Mouse (Mus musculus): ENCODE results near the gene Spem1.
"Not testable (repeated sequence)": the region's sequence is repeated elsewhere in the genome, so short reads cannot be mapped to it uniquely, and the experiment has no call there.

Spem1 gene

DNA sequence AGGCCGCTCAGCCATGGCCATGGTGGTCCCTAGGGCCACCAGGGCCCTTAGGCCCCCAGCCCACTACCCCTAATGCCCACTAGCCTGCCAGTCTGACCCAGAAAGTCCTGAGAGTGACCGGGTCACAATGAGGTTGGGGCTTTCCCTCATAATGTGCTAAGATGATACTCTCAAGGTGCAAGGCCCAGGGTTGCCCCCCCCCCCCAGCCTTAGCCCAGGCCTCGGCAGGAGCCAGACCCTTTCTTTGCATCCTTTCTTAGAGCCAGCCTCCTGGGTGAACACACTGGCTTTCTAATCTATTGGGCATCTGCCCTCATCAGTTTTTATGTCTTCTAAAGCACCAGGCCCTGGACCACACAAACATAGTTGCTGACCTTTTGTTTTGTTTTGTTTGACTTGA is at the start of gene Spem1:
Gene Spem1, minus strand, starts transcription at position 101 of the 400 bp plus-strand sequence.
- no peak for DNase-seq (ENCODE audit: low read depth in 2 of 2, low spot score in 2 of 2)

GRCm38 (mm10) chr11:69870289-69871069 is 48.5 kb upstream of the Spem1 start:
- no peak for DNase-seq (ENCODE audit: low read depth in 2 of 2, low spot score in 2 of 2)

DNA sequence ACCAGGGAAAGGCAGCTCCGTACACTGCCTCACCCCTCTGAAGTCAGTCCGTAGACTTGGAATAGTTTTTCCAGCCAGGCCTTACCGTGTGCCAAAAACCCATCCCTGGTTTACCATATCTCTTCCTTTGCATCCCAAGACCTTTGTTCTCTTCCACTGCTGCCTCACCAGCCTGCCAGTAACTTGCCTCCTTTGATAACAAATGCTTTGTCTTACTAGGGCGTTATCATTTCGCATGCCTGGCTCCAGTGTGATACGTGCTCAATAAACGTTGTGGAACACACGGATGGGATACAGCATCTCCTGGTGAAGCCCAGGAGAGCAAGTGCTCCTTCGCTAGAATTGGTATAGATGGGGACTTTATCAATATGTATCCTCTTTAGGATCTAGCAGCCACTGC is 45.4 kb upstream of the Spem1 start:
- no peak for DNase-seq (ENCODE audit: low read depth in 2 of 2, low spot score in 2 of 2)

DNA sequence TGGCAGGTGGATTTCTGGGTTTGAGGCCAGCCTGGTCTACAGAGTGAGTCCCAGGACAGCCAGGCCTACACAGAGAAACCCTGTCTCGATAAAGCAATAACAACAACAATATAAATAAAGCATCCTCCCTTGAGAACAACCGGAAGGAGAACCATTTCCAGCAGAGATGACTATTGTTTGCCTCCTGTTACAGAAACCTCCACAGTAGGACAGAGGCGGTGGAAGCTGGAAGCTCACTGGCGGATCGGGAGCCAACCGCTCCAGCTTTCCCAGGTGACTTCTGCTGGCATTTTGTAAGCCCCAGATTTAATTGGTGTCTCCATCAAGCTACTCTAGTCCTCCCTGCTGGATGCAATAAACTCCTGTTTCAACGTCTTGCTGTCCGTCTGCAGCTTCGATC is 43.6 kb upstream of the Spem1 start:
- no peak for DNase-seq (ENCODE audit: low read depth in 2 of 2, low spot score in 2 of 2)

DNA sequence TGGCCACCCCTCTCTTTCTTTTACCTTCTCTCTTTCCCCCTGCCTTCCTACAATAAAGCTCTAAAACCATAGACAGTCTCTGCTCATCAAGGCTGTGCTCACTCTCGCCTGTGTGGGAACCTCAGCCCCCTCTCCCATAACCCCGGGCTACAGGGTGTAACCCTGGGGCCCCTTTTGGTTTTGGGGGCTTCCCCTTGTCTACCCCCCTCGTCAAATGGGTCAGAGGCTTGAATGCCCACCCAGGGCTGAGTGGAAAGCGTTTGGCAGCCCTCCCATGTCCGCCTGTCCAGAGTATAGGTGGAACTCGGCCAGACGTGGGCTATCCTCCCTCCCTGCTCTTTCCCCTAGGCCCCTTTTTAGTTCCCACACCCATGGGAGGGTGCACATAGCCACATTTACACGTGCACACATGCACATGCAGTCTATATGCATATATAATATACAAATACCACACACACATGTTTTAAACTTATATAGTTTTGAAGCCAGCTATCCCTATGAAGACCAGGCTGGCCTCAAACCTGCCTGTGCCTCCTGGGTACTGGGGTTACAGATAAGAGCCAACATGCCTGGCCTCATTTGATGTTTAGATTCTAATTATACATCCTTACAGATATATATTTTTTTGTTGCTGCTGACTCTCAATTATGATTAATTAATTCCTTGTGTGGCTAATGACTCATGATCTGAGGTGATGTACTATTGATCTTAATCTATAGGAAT is 42.3 kb upstream of the Spem1 start:
- no peak for DNase-seq (ENCODE audit: low read depth in 2 of 2, low spot score in 2 of 2)

- DNase-seq (ENCODE audit: low read depth in 2 of 2, low spot score in 2 of 2), result not testable (repeated sequence)
These were observed 41.7 kb upstream of the Spem1 start for GRCm38 (mm10) chr11:69863729-69864128.

- DNase-seq (ENCODE audit: low read depth in 2 of 2, low spot score in 2 of 2), result no peak
These were observed 36.4 kb upstream of the Spem1 start, which contains the start of gene Tnk1 for GRCm38 (mm10) chr11:69858113-69858998. Gene Tnk1, minus strand, starts transcription at chr11:69858730.

GRCm38 (mm10) chr11:69855347-69855746 is 33.4 kb upstream of the Spem1 start:
- no peak for DNase-seq (ENCODE audit: low read depth in 2 of 2, low spot score in 2 of 2)

DNA sequence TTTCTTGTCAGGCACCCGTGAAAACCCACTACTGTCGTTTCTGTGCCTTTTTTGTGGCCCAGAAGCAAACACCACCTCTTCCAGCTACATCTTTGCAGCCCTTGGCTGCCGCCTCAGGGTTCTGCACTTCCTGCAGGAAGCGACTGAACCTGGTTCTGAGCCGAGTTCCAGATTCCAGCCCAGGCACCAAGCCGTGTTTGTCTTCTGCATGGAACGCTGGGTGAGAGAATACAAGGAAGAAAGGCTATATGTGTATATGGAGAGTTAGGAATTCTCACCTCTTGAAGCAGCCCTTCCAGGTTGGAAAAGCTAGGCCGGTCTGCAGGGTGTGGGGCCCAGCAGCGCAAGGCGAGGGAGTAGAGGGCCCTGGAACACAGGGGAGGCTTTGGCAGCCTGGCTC is 32.7 kb upstream of the Spem1 start:
- DNase-seq (ENCODE audit: low read depth in 2 of 2, low spot score in 2 of 2), result no peak

GRCm38 (mm10) chr11:69853994-69854393 is 32.0 kb upstream of the Spem1 start:
- DNase-seq (ENCODE audit: low read depth in 2 of 2, low spot score in 2 of 2), result no peak

DNA sequence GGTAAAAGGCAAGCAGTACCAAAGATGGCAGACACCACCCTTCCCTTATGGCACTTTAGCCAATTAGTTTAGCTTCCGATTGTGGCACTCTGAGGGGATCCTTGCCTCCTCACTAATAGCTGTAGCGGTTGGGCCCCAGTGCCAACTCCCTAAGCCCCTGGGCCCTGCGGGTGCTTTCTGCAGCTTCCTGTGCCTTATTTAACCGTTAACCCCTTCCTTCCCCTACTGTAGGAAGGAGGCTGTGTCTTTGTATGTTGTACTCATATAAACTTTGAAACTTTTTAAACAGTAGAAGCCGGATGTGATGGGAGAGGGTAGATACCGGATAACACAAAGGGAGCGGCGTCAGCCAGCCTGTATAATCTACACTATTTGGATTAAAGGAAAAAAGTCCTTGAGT is 28.8 kb upstream of the Spem1 start:
- no peak for DNase-seq (ENCODE audit: low read depth in 2 of 2, low spot score in 2 of 2)

- no peak for DNase-seq (ENCODE audit: low read depth in 2 of 2, low spot score in 2 of 2)
These were observed 27.9 kb upstream of the Spem1 start for GRCm38 (mm10) chr11:69849884-69850283.

DNA sequence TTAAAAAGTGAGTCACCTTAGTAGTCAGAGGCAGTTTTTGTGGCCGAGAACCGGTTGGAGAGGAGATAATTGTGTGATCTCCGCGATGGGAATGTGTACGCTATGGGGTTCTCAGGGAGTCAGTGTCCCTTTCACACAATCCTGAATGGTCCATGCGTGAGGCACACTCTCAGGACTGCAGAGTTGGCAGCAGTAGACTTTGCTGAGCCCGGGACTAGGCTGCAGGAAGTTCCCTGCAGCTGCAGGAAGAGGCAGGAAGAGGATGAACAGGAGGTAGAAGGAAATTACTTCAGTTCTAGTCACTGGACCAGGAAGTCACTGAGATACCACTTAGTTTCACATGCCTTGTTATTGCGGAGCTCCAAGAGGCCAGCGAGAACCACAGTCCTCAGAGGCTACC is 27.1 kb upstream of the Spem1 start:
- no peak for DNase-seq (ENCODE audit: low read depth in 2 of 2, low spot score in 2 of 2)

DNA sequence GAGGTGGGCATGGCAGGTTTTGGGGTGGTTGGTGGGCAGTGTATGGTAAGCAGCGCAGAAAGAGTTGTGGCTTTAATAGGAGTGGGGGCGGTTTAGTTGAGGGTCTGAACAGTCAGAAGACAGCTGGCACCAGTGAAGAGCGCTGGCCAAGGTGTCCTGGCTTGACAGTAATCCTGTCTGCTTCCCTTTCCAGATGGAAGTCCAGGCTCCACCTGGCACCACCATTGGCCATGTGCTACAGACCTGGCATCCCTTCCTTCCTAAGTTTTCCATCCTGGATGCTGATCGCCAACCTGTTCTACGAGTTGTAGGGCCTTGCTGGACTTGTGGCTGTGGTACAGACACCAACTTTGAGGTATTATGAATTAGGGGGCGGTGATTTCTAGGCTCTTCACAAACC is 26.0 kb upstream of the Spem1 start:
- no peak for DNase-seq (ENCODE audit: low read depth in 2 of 2, low spot score in 2 of 2)

DNA sequence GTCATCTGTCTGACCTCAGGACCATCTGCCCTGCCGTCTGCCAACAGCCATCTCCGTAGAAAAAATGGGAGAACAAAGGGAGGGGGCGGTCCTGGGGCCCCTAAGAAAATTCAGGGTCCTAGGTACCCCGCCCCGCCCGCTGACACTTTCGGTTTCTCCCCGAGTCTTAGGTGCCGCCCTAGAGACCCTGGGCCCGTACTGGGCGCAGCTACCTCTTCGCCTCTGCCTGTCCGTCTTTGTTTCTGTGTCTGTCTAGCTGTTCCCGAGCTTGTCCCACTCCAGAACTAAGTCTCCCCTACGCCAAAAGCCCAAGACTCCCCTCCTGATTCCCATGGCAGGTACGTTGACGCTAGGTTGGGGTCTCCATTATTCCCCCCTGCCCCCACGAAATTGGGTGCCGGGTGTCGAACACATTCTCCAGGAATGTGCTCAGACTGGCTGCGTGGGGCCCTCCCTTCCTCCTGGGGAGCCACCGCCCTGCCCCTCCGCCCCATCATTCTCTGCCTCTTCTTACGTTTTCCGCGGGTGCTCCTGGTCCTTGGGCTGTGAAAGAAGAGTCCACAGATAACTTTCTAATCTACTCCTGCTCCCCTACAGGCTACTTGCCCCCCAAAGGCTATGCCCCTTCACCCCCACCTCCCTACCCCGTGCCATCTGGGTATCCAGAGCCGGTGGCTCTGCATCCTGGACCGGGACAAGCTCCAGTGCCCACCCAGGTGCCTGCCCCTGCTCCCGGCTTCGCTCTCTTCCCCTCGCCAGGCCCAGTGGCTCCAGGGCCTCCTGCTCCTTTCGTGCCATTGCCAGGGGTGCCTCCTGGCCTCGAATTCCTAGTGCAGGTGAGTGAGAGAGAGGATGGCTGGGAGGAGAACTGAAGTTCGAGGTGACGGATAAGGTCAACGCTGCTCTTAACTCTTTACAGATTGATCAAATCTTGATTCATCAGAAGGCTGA is 25.0 kb upstream of the Spem1 start:
- DNase-seq (ENCODE audit: low read depth in 2 of 2, low spot score in 2 of 2), result no peak

- peak; percentile 72 to 87 for DNase-seq (ENCODE audit: low read depth in 2 of 2, low spot score in 2 of 2)
These were observed 24.3 kb upstream of the Spem1 start, which contains the start of gene Plscr3 for GRCm38 (mm10) chr11:69846198-69846680. Gene Plscr3, plus strand, starts transcription at chr11:69846376.

GRCm38 (mm10) chr11:69838714-69839104 is 16.7 kb upstream of the Spem1 start:
- DNase-seq (ENCODE audit: low read depth in 2 of 2, low spot score in 2 of 2), result no peak

GRCm38 (mm10) chr11:69837952-69838713 is 16.2 kb upstream of the Spem1 start, which contains the start of gene Tmem256:
Gene Tmem256, plus strand, starts transcription at chr11:69838514.
- DNase-seq (ENCODE audit: low read depth in 2 of 2, low spot score in 2 of 2), result peak; percentile 76 to 85

- no peak for DNase-seq (ENCODE audit: low read depth in 2 of 2, low spot score in 2 of 2)
These were observed 15.6 kb upstream of the Spem1 start, which contains the start of gene Nlgn2 for GRCm38 (mm10) chr11:69837604-69837951. Gene Nlgn2, minus strand, starts transcription at chr11:69837784.
